In genomic region chr14:62573454-62573853, GRCm38 (mm10) we compare ENCODE assay signal across 17 mouse cellular contexts. TPM values are rescaled to one million over a fixed set of nuclear protein-coding genes. Genes with fewer than 3 reads are reported as not detected.
DNase-seq lines count a peak whose midpoint lies in the region; ATAC-seq and TF ChIP-seq lines count a peak whose summit lies in the region.
"Had no signal": no experiment of that assay in that cellular context is flagged by ENCODE, and none has a peak within 500 bp of the region (broad histone marks: within the 10 kb centered on the region; RNA-seq: fewer than 3 reads in every experiment).

No protein-coding gene starts in this region.

- no peaks in the 10 kb centered on the region for H3K9me3 ChIP-seq in intestine, embryonic 14.5 days (ENCODE audit: control insufficient read depth, low read length)
- no peaks in the 10 kb centered on the region for H3K9me3 ChIP-seq in intestine, postnatal 0 days (ENCODE audit: control insufficient read depth)
- no peaks in the 10 kb centered on the region for H3K9me3 ChIP-seq in midbrain, embryonic 10.5 days (replicated peaks)
- no peaks in the 10 kb centered on the region for H3K9me3 ChIP-seq in midbrain, embryonic 11.5 days (ENCODE audit: control insufficient read depth, low read length)
- no peaks in the 10 kb centered on the region for H3K9me3 ChIP-seq in embryonic facial prominence, embryonic 15.5 days (replicated peaks)
- no peaks in the 10 kb centered on the region for H3K9me3 ChIP-seq in hindbrain, embryonic 14.5 days (ENCODE audit: control insufficient read depth, low read length)
- H3K9me3 ChIP-seq: heart, embryonic 15.5 days; megakaryocyte, embryonic 14.5 days had no signal

- no peaks in the 10 kb centered on the region for H3K27me3 ChIP-seq in intestine, embryonic 14.5 days (replicated peaks; ENCODE audit: control insufficient read depth, insufficient read depth, low read length)
- H3K27me3 ChIP-seq in intestine, postnatal 0 days (replicated peaks; ENCODE audit: control insufficient read depth, insufficient read depth, low read length): no peaks in the 10 kb centered on the region
- no peaks in the 10 kb centered on the region for H3K27me3 ChIP-seq in midbrain, embryonic 10.5 days (ENCODE audit: low read depth, poor library complexity, severe bottlenecking)
- no peaks in the 10 kb centered on the region; the same call in 1 of the 2 replicates for H3K27me3 ChIP-seq in midbrain, embryonic 11.5 days (ENCODE audit: control insufficient read depth, insufficient read depth, low read length)
- H3K27me3 ChIP-seq in embryonic facial prominence, embryonic 15.5 days: 0 out of 2 replicates have a peak, but pooled peaks cover 2% of the 10 kb centered on the region
- H3K27me3 ChIP-seq in hindbrain, embryonic 14.5 days (ENCODE audit: control insufficient read depth, insufficient read depth, low read length): no peaks in the 10 kb centered on the region
- H3K27me3 ChIP-seq: heart, embryonic 15.5 days had no signal

- no peaks in the 10 kb centered on the region for H3K36me3 ChIP-seq in intestine, embryonic 14.5 days (ENCODE audit: control insufficient read depth, insufficient read depth, low read length)
- no peaks in the 10 kb centered on the region for H3K36me3 ChIP-seq in intestine, postnatal 0 days (ENCODE audit: control insufficient read depth, insufficient read depth)
- H3K36me3 ChIP-seq in midbrain, embryonic 10.5 days: no peaks in the 10 kb centered on the region
- H3K36me3 ChIP-seq in midbrain, embryonic 11.5 days (ENCODE audit: control insufficient read depth, insufficient read depth, low read length): no peaks in the 10 kb centered on the region
- no peaks in the 10 kb centered on the region for H3K36me3 ChIP-seq in embryonic facial prominence, embryonic 15.5 days
- H3K36me3 ChIP-seq in hindbrain, embryonic 14.5 days (replicated peaks; ENCODE audit: control insufficient read depth, insufficient read depth): no peaks in the 10 kb centered on the region
- H3K36me3 ChIP-seq: heart, embryonic 15.5 days had no signal

- no peak for DNase-seq in intestine, embryonic 14.5 days (ENCODE audit: low spot score)
- no peak for DNase-seq in midbrain, embryonic 10.5 days (ENCODE audit: low spot score)
- no peak for DNase-seq in midbrain, embryonic 11.5 days (ENCODE audit: low spot score, missing footprints)
- DNase-seq in embryo, embryonic 10.5 days (ENCODE audit: low spot score): peak; percentile 42
- DNase-seq in hindbrain, embryonic 14.5 days (ENCODE audit: low spot score): no peak
- DNase-seq in Muller cell, postnatal 12 days (ENCODE audit: inconsistent ontology term): no peak
- DNase-seq: adrenal gland, adult 2 months; cerebellum, postnatal 14 days had no signal

- H3K9ac ChIP-seq in intestine, embryonic 14.5 days (ENCODE audit: low read length): no peak overlapping the region
- H3K9ac ChIP-seq in intestine, postnatal 0 days (ENCODE audit: low read depth, low read length): no peak overlapping the region
- H3K9ac ChIP-seq in midbrain, embryonic 11.5 days (ENCODE audit: low read length): no peak overlapping the region
- H3K9ac ChIP-seq in embryonic facial prominence, embryonic 15.5 days: no peak overlapping the region
- H3K9ac ChIP-seq in hindbrain, embryonic 14.5 days: no peak overlapping the region
- H3K9ac ChIP-seq: heart, embryonic 15.5 days; liver, embryonic 14.5 days had no signal

- WGBS in intestine, embryonic 14.5 days: 0% methylated on average over 2 of the region's 3 CpGs
- WGBS in intestine, postnatal 0 days: 0% methylated on average over 2 of the region's 3 CpGs
- 0% methylated on average over 2 of the region's 3 CpGs for WGBS in midbrain, embryonic 10.5 days
- 0% methylated on average over 2 of the region's 3 CpGs for WGBS in midbrain, embryonic 11.5 days
- WGBS in embryonic facial prominence, embryonic 15.5 days: 0% methylated on average over 2 of the region's 3 CpGs
- 8% methylated on average over 2 of the region's 3 CpGs for WGBS in hindbrain, embryonic 14.5 days

- TF ChIP-seq CTCF in intestine, postnatal 0 days (IDR thresholded peaks at IDR 0.05; ENCODE audit: low read depth): no peak

- no peak for ATAC-seq in intestine, embryonic 14.5 days (replicated peaks; ENCODE audit: low FRiP score, low TSS enrichment, low read depth)
- no peak for ATAC-seq in intestine, postnatal 0 days
- ATAC-seq in midbrain, embryonic 11.5 days (ENCODE audit: low FRiP score): no peak
- ATAC-seq in embryonic facial prominence, embryonic 15.5 days (ENCODE audit: insufficient number of reproducible peaks, low FRiP score, low TSS enrichment, low read depth): peak; percentile 24; the same call in 1 of the 2 replicates
- ATAC-seq in hindbrain, embryonic 14.5 days (ENCODE audit: low FRiP score): no peak
- ATAC-seq: CD4-positive, CD25-positive, alpha-beta regulatory T cell, adult 4 months; hindbrain, postnatal 0 days had no signal

- H3K4me1 ChIP-seq in intestine, embryonic 14.5 days (replicated peaks; ENCODE audit: control insufficient read depth, insufficient read depth, low read length): peaks cover 12% of the 10 kb centered on the region
- H3K4me1 ChIP-seq in intestine, postnatal 0 days (replicated peaks; ENCODE audit: control insufficient read depth, insufficient read depth, low read length): no peaks in the 10 kb centered on the region; the same call in 1 of the 2 replicates
- H3K4me1 ChIP-seq in midbrain, embryonic 10.5 days: peaks cover 11% of the 10 kb centered on the region
- 0 out of 2 replicates have a peak, but pooled peaks cover 2% of the 10 kb centered on the region for H3K4me1 ChIP-seq in midbrain, embryonic 11.5 days (ENCODE audit: control insufficient read depth, insufficient read depth, low read length)
- H3K4me1 ChIP-seq in embryonic facial prominence, embryonic 15.5 days: peaks cover 3% of the 10 kb centered on the region; the same call in 1 of the 2 replicates
- no peaks in the 10 kb centered on the region; the same call in 1 of the 2 replicates for H3K4me1 ChIP-seq in hindbrain, embryonic 14.5 days (replicated peaks; ENCODE audit: control insufficient read depth, insufficient read depth, low read length)
- H3K4me1 ChIP-seq: megakaryocyte, embryonic 14.5 days had no signal

- H3K4me2 ChIP-seq in intestine, embryonic 14.5 days (ENCODE audit: low read length): 0 out of 2 replicates have a peak overlapping the region, but pooled peaks have one; percentile 12
- H3K4me2 ChIP-seq in intestine, postnatal 0 days (replicated peaks; ENCODE audit: low read depth): no peak overlapping the region
- H3K4me2 ChIP-seq in midbrain, embryonic 11.5 days: no peak overlapping the region
- H3K4me2 ChIP-seq in embryonic facial prominence, embryonic 15.5 days (replicated peaks): no peak overlapping the region
- no peak overlapping the region for H3K4me2 ChIP-seq in hindbrain, embryonic 14.5 days (replicated peaks)
- H3K4me2 ChIP-seq: heart, embryonic 15.5 days had no signal

- H3K27ac ChIP-seq in intestine, embryonic 14.5 days (ENCODE audit: low read depth): no peak overlapping the region
- H3K27ac ChIP-seq in intestine, postnatal 0 days (ENCODE audit: low read depth, low read length): no peak overlapping the region
- 0 out of 2 replicates have a peak overlapping the region, but pooled peaks have one; percentile 49 for H3K27ac ChIP-seq in midbrain, embryonic 10.5 days (replicated peaks)
- H3K27ac ChIP-seq in midbrain, embryonic 11.5 days (ENCODE audit: low read depth, low read length): no peak overlapping the region
- H3K27ac ChIP-seq in embryonic facial prominence, embryonic 15.5 days (replicated peaks): no peak overlapping the region
- H3K27ac ChIP-seq in hindbrain, embryonic 14.5 days: no peak overlapping the region
- H3K27ac ChIP-seq: heart, embryonic 15.5 days; hindbrain, postnatal 0 days; layer of hippocampus, adult 2 months; liver, embryonic 14.5 days had no signal

- H3K4me3 ChIP-seq in intestine, embryonic 14.5 days (ENCODE audit: low read depth, low read length): no peak overlapping the region
- H3K4me3 ChIP-seq in intestine, postnatal 0 days (ENCODE audit: low read depth, low read length): no peak overlapping the region
- H3K4me3 ChIP-seq in midbrain, embryonic 10.5 days: peak overlapping the region; percentile 7; the same call in 1 of the 2 replicates
- no peak overlapping the region for H3K4me3 ChIP-seq in midbrain, embryonic 11.5 days (ENCODE audit: low read depth, low read length)
- H3K4me3 ChIP-seq in embryonic facial prominence, embryonic 15.5 days (replicated peaks): no peak overlapping the region
- H3K4me3 ChIP-seq in hindbrain, embryonic 14.5 days (replicated peaks; ENCODE audit: low read length): no peak overlapping the region
- H3K4me3 ChIP-seq: heart, embryonic 15.5 days; layer of hippocampus, adult 2 months; megakaryocyte, embryonic 14.5 days had no signal

RNA-seq across cellular contexts. Expression of gene Gm4131, which starts 6.7 kb away (rescaled TPM):
- polyA plus RNA-seq in intestine, embryonic 14.5 days (2014; fragmentation: Nextera tagmentation; extraction: Ambion mirVana): not detected in 2 replicates
- 0.65 and 0.77 TPM in 2 replicates for polyA plus RNA-seq in intestine, postnatal 0 days (2015; fragmentation: Nextera tagmentation; extraction: Ambion mirVana)
- polyA plus RNA-seq in midbrain, embryonic 10.5 days (2016; fragmentation: Nextera tagmentation; extraction: Ambion mirVana): 0.10 and 0.16 TPM in 2 replicates
- not detected in 2 replicates for polyA plus RNA-seq in midbrain, embryonic 11.5 days (2014; fragmentation: Nextera tagmentation; extraction: Ambion mirVana)
- polyA plus RNA-seq in embryonic facial prominence, embryonic 15.5 days (2015; fragmentation: Nextera tagmentation; extraction: Ambion mirVana): 0.18 TPM in 1 of 2 replicates, not detected in the other
- polyA plus RNA-seq in hindbrain, embryonic 14.5 days (2014; fragmentation: Nextera tagmentation; extraction: Ambion mirVana): 0.17 and 0.30 TPM in 2 replicates
- polyA plus RNA-seq: adrenal gland, adult 2 months; CD4-positive, CD25-positive, alpha-beta regulatory T cell, adult 4 months; heart, embryonic 15.5 days; liver, embryonic 14.5 days; small intestine, adult 2 months had no signal

RNA-seq across cellular contexts. Expression of gene Fam124a, which starts 17.9 kb away (rescaled TPM):
- polyA plus RNA-seq in intestine, embryonic 14.5 days (2014; fragmentation: Nextera tagmentation; extraction: Ambion mirVana): 3.3 and 4.0 TPM in 2 replicates
- 4.1 and 5.1 TPM in 2 replicates for polyA plus RNA-seq in intestine, postnatal 0 days (2015; fragmentation: Nextera tagmentation; extraction: Ambion mirVana)
- polyA plus RNA-seq in midbrain, embryonic 10.5 days (2016; fragmentation: Nextera tagmentation; extraction: Ambion mirVana): 3.6 and 4.3 TPM in 2 replicates
- polyA plus RNA-seq in midbrain, embryonic 11.5 days (2014; fragmentation: Nextera tagmentation; extraction: Ambion mirVana): 2.6 and 3.4 TPM in 2 replicates
- 3.6 and 5.4 TPM in 2 replicates for polyA plus RNA-seq in embryonic facial prominence, embryonic 15.5 days (2015; fragmentation: Nextera tagmentation; extraction: Ambion mirVana)
- 29.3 and 32.7 TPM in 2 replicates for polyA plus RNA-seq in hindbrain, embryonic 14.5 days (2014; fragmentation: Nextera tagmentation; extraction: Ambion mirVana)
- polyA plus RNA-seq: CD4-positive, CD25-positive, alpha-beta regulatory T cell, adult 4 months had no signal
